Mouse (Mus musculus): Measurements from ENCODE around the gene Rab38. TPM values are rescaled to one million over a fixed set of nuclear protein-coding genes. Genes with fewer than 3 reads are reported as not detected.

The Rab38 gene
- polyA plus RNA-seq (2017; shearing (Covaris generic)) = 1 to 10 TPM in 1 of 2 experiments, not detected in 1; 2.2 TPM

DNA sequence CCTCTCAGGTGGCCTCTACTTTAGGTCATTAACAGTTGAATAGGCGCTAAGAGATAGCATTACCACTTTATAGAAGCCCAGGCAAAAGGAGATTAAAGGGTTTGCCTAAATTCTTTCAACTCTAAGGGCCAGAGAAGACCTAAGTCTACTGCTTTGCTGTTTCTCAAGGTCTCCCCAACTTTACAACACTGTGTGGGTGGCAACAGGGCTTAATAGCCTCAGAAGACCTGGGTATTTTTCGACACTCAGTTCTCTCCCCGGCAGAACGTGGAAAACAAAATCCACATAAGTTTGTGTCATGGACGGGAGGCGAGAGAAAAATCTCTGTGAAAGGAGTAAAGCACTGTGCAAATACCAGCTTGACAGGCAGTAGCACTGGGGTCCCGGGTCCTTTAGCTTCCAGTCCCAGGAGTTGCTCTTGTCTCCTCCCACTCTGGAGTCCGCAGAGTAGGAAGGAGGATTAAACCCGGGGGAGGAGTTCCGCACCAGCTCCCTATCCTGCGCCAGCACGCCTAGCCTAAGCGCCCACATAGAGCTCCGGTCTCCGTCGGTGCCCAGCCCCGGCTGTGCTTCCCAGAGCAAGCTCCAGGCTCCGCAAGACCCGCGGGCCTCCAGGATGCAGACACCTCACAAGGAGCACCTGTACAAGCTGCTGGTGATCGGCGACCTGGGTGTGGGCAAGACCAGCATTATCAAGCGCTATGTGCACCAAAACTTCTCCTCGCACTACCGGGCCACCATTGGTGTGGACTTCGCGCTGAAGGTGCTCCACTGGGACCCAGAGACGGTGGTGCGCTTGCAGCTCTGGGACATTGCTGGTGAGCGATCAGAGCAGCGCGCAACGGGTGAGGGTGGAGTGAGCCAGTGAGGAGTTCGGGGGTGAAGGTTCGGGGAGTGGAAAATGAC is at the start of gene Rab38:
Gene Rab38, plus strand, starts transcription at position 488 of the 906 bp plus-strand sequence.

Other genes with a start within 250 kb of the Rab38 start
- gene Ctsc, start 152.2 kb upstream of the Rab38 start, polyA plus RNA-seq (2017; shearing (Covaris generic)) = 100 to 1,000 TPM; 137 to 147 TPM